Mouse (Mus musculus) spleen, adult 2 months (tissue): ENCODE data around the gene Galnt12.

Source experiments
- CTCF ChIP-seq: fragments of 200-500 bp; IDR thresholded peaks from 2 replicates; pipeline ENCODE4 v1.5.1; 2011; ENCODE audit warnings: mild to moderate bottlenecking, inconsistent platforms; ENCODE audit not compliant: insufficient read depth, insufficient read length, insufficient replicate concordance; ENCODE audit errors: extremely low read depth
- POLR2A ChIP-seq: fragments of 200-500 bp; IDR thresholded peaks from 2 replicates; pipeline ENCODE4 v1.6.1; 2011; ENCODE audit warnings: low read depth, low read length, inconsistent platforms

- TF ChIP-seq CTCF (no peak), POLR2A (no peak)
Observed at GRCm38 (mm10) chr4:47051905-47052304, 39.8 kb upstream of the Galnt12 start.
